Mouse (Mus musculus) forebrain, postnatal 0 days (tissue): ENCODE measurements around the gene Akap5. TPM values are rescaled to one million over a fixed set of nuclear protein-coding genes. Genes with fewer than 3 reads are reported as not detected.
A peak's percentile ranks its signal among the peaks of the same experiment; 100 is the strongest.

ENCODE experiments used
- ATAC-seq: fragments of 200-750 bp; cut with Nextera tagmentation; 2 replicates; pipeline ENCODE4 v1.8.0; 2017; ENCODE audit warnings: mild to moderate bottlenecking, moderate library complexity
- DNase-seq: peaks from one replicate; pipeline ENCODE4 v3.0.0-alpha.2; 2015
- H3K27ac ChIP-seq: fragments of 300-500 bp; sonication (generic); 2 replicates; pipeline ENCODE4 v1.5.1; 2014; ENCODE audit warnings: low read depth, mild to moderate bottlenecking, antibody characterized with exemption, low read length, moderate library complexity, mixed read lengths
- H3K27me3 ChIP-seq: fragments of 300-500 bp; sonication (generic); 2 replicates; pipeline ENCODE4 v1.6.1; 2014; ENCODE audit warnings: mild to moderate bottlenecking, low read length, mixed read lengths; ENCODE audit not compliant: insufficient read depth
- H3K36me3 ChIP-seq: fragments of 300-500 bp; sonication (generic); 2 replicates; pipeline ENCODE4 v1.6.1; 2014; ENCODE audit warnings: mild to moderate bottlenecking, moderate library complexity; ENCODE audit not compliant: insufficient read depth
- H3K4me1 ChIP-seq: fragments of 300-500 bp; sonication (generic); 2 replicates; pipeline ENCODE4 v1.6.1; 2014; ENCODE audit warnings: antibody characterized with exemption; ENCODE audit not compliant: insufficient read depth
- H3K4me2 ChIP-seq: fragments of 300-500 bp; sonication (generic); 2 replicates; pipeline ENCODE4 v1.6.1; 2014; ENCODE audit warnings: low read depth, mild to moderate bottlenecking, moderate library complexity
- H3K4me3 ChIP-seq: fragments of 300-500 bp; sonication (generic); 2 replicates; pipeline ENCODE4 v1.5.1; 2014; ENCODE audit warnings: low read depth, low read length, mixed read lengths
- H3K9ac ChIP-seq: fragments of 300-500 bp; sonication (generic); 2 replicates; pipeline ENCODE4 v1.6.1; 2014; ENCODE audit warnings: mild to moderate bottlenecking
- H3K9me3 ChIP-seq: fragments of 300-500 bp; sonication (generic); 2 replicates; pipeline ENCODE4 v1.6.1; 2016; ENCODE audit warnings: low read length
- CTCF ChIP-seq: sonication (generic); IDR thresholded peaks from 2 replicates; pipeline ENCODE4 v1.5.1; 2016; ENCODE audit warnings: antibody characterized with exemption, control low read depth, low read depth
- WGBS: fragments of 180-500 bp; shearing (Covaris S2); extraction: QIAGEN DNeasy Blood & Tissue Kit; methylation state at CpG from one replicate; pipeline ENCODE4 v1.1.7; 2014; 5-methylcytosine and 5-hydroxymethylcytosine counted together
- polyA plus RNA-seq: library from polyadenylated mRNA; unstranded; fragments of >200 nt; fragmentation: Nextera tagmentation; extraction: Ambion mirVana; gene quantifications from 2 replicates; pipeline ENCODE4 v1.2.1, GENCODE M21; 2015
- total RNA-seq: library from RNA; depleted of rRNA; stranded (reverse); fragments of >200 nt; gene quantifications from 2 replicates; pipeline ENCODE4 v1.2.3, GENCODE M21; 2014; rRNA removed

Gene Akap5
- total RNA-seq: 18.9 and 24.7 TPM in 2 replicates
- 5.3 and 11.0 TPM in 2 replicates for polyA plus RNA-seq

DNA sequence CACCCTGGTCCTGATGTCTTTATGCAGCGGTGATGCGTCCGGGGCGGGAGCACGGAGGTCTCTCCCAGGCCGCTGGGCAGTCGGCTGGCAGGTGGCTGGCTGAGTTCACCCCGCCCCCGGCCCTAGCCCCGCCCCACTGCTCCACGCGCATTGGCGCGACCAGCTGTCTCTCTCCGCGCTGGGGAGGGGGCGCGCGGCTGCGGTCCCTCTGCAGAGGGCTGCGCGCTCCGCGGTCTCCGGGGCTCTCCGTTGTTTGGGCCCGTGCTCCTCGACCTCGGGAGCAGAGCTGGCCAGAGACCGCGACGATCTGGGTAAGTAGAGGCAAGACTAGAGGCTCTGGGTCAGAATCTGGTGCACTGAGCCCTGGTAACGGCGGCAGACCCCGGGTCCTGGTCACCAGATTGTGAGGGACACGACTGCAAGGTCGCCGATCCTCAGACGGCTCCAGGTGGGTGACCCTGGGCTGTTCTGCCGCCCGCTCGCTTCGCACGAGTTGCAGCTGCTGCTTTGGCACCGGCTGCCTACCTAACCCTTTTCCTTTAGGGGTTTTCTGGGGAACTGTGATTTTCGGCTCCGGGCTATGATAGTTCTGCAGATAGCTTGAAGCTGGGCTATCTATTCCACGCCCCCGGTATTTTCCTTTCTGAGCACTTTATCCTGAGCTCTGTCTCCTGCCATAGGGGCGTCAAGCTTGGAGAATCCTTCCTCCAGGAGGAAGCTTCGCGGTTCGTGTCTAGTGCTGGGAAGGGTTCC, at the start of gene Akap5:
Gene Akap5, plus strand, starts transcription at position 213 of the 753 bp plus-strand sequence.
- H3K4me2 ChIP-seq: peak within 1 kb of the TSS; percentile 95
- H3K4me1 ChIP-seq: 0 out of 2 replicates have a peak, but pooled peaks cover 7% of the 10 kb centered on the region
- DNase-seq (peak; percentile 88), ATAC-seq (peak; percentile 99)
- peak within 1 kb of the TSS; percentile 60 for H3K4me3 ChIP-seq
- H3K36me3 ChIP-seq: peaks cover 17% of the 10 kb centered on the region; the same call in 1 of the 2 replicates
- no peaks in the 10 kb centered on the region for H3K27me3 ChIP-seq
- no peaks in the 10 kb centered on the region for H3K9me3 ChIP-seq
- peak within 1 kb of the TSS; percentile 73 for H3K9ac ChIP-seq
- no peak for TF ChIP-seq CTCF
- WGBS: 2% methylated on average over 53 of the region's 53 CpGs
- H3K27ac ChIP-seq: peak within 1 kb of the TSS; percentile 45; the same call in 1 of the 2 replicates

DNA sequence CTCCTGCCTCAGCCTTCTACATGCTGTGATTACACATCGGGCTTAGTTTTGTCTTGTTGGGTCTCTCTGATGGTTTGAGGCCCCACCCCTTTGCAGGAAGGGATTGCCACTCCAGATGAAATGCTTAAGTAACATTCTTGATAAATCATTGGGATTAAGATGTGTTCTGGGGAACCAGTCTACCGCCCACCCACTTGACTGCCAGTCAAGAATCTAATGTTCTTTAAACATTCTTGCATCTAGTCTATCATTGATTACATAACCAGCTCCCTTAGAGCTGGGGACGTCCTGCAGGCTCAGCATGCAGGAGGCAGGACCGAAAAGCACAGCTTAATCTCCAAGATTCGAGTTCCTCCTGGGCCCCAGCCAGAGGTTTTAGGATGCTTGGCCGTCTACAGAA, 46.5 kb upstream of the Akap5 start:
- Histone ChIP-seq H3K4me1 (no peaks in the 10 kb centered on the region), H3K4me3 (no peak overlapping the region), H3K9me3 (no peaks in the 10 kb centered on the region), H3K36me3 (peaks cover 11% of the 10 kb centered on the region), H3K27me3 (no peaks in the 10 kb centered on the region), H3K9ac (no peak overlapping the region), H3K27ac (no peak overlapping the region), H3K4me2 (no peak overlapping the region)
- no peak for TF ChIP-seq CTCF
- DNase-seq (no peak), ATAC-seq (no peak)
- WGBS: 76% methylated on average over 6 of the region's 6 CpGs

GRCm38 (mm10) chr12:76280556-76280955, 44.1 kb upstream of the Akap5 start:
- Histone ChIP-seq H3K9ac (no peak overlapping the region), H3K4me2 (no peak overlapping the region), H3K27me3 (no peaks in the 10 kb centered on the region), H3K4me1 (no peaks in the 10 kb centered on the region), H3K9me3 (no peaks in the 10 kb centered on the region), H3K4me3 (no peak overlapping the region), H3K27ac (no peak overlapping the region), H3K36me3 (peaks cover 12% of the 10 kb centered on the region)
- no peak for TF ChIP-seq CTCF
- WGBS: 69% methylated on average over 9 of the region's 9 CpGs
- DNase-seq (no peak), ATAC-seq (no peak)

GRCm38 (mm10) chr12:76281111-76281660, 43.5 kb upstream of the Akap5 start:
- Histone ChIP-seq H3K36me3 (peaks cover 12% of the 10 kb centered on the region), H3K27me3 (no peaks in the 10 kb centered on the region), H3K4me2 (no peak overlapping the region), H3K27ac (no peak overlapping the region), H3K4me1 (no peaks in the 10 kb centered on the region), H3K9ac (no peak overlapping the region), H3K4me3 (no peak overlapping the region), H3K9me3 (no peaks in the 10 kb centered on the region)
- ATAC-seq: no peak
- no peak for TF ChIP-seq CTCF
- no peak for DNase-seq
- 91% methylated on average over 2 of the region's 2 CpGs for WGBS

GRCm38 (mm10) chr12:76282132-76282531, 42.6 kb upstream of the Akap5 start:
- DNase-seq: no peak
- peaks cover 12% of the 10 kb centered on the region for H3K36me3 ChIP-seq
- no peak overlapping the region for H3K27ac ChIP-seq
- peak; percentile 29; the same call in 1 of the 2 replicates for ATAC-seq
- no peak overlapping the region for H3K4me3 ChIP-seq
- WGBS: 20% methylated on average over 4 of the region's 4 CpGs
- no peak overlapping the region for H3K9ac ChIP-seq
- H3K9me3 ChIP-seq: no peaks in the 10 kb centered on the region
- H3K4me1 ChIP-seq: 0 out of 2 replicates have a peak, but pooled peaks cover 3% of the 10 kb centered on the region
- no peak overlapping the region for H3K4me2 ChIP-seq
- TF ChIP-seq CTCF: no peak
- H3K27me3 ChIP-seq: no peaks in the 10 kb centered on the region

DNA sequence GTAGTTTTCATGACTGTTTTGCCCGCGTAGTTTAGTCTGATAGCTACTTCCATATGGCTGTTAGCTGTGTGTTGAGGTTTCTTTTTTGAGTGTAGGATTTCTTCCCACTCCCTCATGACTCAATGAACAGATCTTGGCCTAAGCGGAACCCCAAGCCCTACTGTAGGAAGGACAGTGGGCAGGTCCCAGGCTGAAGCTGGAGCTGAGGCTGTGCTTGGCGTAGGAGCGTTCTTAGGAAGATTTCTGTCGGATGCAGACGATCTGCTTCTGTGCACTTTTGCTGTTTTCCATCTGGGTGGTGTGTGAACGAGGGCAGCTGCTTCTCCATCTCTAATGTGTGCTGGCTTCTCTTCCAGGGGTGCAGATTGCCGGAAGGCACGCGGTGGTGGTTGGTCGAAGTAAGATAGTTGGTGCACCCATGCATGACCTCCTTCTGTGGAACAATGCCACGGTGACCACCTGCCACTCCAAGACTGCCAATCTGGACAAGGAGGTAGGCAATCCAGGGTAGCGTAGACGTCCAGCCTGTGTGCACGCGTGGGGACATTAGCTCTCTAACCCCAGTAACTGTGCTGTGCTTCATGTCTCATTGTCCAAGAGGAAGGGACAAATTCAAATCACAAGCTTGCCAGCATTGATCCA, 42.0 kb upstream of the Akap5 start:
- Histone ChIP-seq H3K4me2 (no peak overlapping the region), H3K9me3 (no peaks in the 10 kb centered on the region), H3K4me3 (no peak overlapping the region), H3K36me3 (peaks cover 12% of the 10 kb centered on the region), H3K27me3 (no peaks in the 10 kb centered on the region), H3K27ac (no peak overlapping the region), H3K9ac (no peak overlapping the region), H3K4me1 (peaks cover 8% of the 10 kb centered on the region; the same call in 1 of the 2 replicates)
- DNase-seq (no peak), ATAC-seq (no peak)
- 82% methylated on average over 17 of the region's 17 CpGs for WGBS
- no peak for TF ChIP-seq CTCF
